Mouse (Mus musculus): ENCODE measurements around the gene Gm960.

GRCm38 (mm10) chr19:4716756-4717155 lies 18.3 kb upstream of the Gm960 start:
- TF ChIP-seq USF1 (IDR thresholded peaks at IDR 0.05; ENCODE audit: low read depth) (no peak), CTCF (IDR thresholded peaks at IDR 0.05; ENCODE audit: control insufficient read depth, insufficient read depth, insufficient read length) (no peak)
